Mouse (Mus musculus) urinary bladder, postnatal 25 days (tissue): ENCODE measurements around the gene Gm20696.

ENCODE experiments used
- DNase-seq: peaks from one replicate; pipeline ENCODE4 v3.0.0; 2022; ENCODE audit warnings: low spot score

The Gm20696 gene

GRCm38 (mm10) chr6:99260941-99261736 is 405.5 kb downstream of the Gm20696 start:
- no peak for DNase-seq

- no peak for DNase-seq
Measured at GRCm38 (mm10) chr6:99258346-99258745, 408.3 kb downstream of the Gm20696 start.

GRCm38 (mm10) chr6:99257676-99258075 is 408.9 kb downstream of the Gm20696 start:
- DNase-seq: no peak

- no peak for DNase-seq
Measured at GRCm38 (mm10) chr6:99253331-99253730, 413.3 kb downstream of the Gm20696 start.

GRCm38 (mm10) chr6:99252816-99253215 is 413.8 kb downstream of the Gm20696 start:
- no peak for DNase-seq

- no peak for DNase-seq
Measured at GRCm38 (mm10) chr6:99251924-99252323, 414.7 kb downstream of the Gm20696 start.

- no peak for DNase-seq
Measured at GRCm38 (mm10) chr6:99251222-99251621, 415.4 kb downstream of the Gm20696 start.

- no peak for DNase-seq
Measured at GRCm38 (mm10) chr6:99249496-99250030, 417.0 kb downstream of the Gm20696 start.

- no peak for DNase-seq
Measured at GRCm38 (mm10) chr6:99248396-99248795, 418.2 kb downstream of the Gm20696 start.

GRCm38 (mm10) chr6:99241625-99242395 is 424.8 kb downstream of the Gm20696 start:
- no peak for DNase-seq

GRCm38 (mm10) chr6:99240764-99241163 is 425.8 kb downstream of the Gm20696 start:
- DNase-seq: no peak

- no peak for DNase-seq
Measured at GRCm38 (mm10) chr6:99235588-99235987, 431.0 kb downstream of the Gm20696 start.

GRCm38 (mm10) chr6:99233411-99233810 is 433.2 kb downstream of the Gm20696 start:
- DNase-seq: no peak

GRCm38 (mm10) chr6:99228336-99228870 is 438.2 kb downstream of the Gm20696 start:
- DNase-seq: no peak

- no peak for DNase-seq
Measured at GRCm38 (mm10) chr6:99221147-99221546, 445.4 kb downstream of the Gm20696 start.

GRCm38 (mm10) chr6:99220472-99220871 is 446.1 kb downstream of the Gm20696 start:
- DNase-seq: no peak

- DNase-seq: no peak
Measured at GRCm38 (mm10) chr6:99217846-99218245, 448.8 kb downstream of the Gm20696 start.

GRCm38 (mm10) chr6:99217155-99217554 is 449.4 kb downstream of the Gm20696 start:
- DNase-seq: no peak

- no peak for DNase-seq
Measured at GRCm38 (mm10) chr6:99212461-99212860, 454.1 kb downstream of the Gm20696 start.

- DNase-seq: no peak
Measured at GRCm38 (mm10) chr6:99211663-99212333, 454.8 kb downstream of the Gm20696 start.

GRCm38 (mm10) chr6:99210161-99210560 is 456.4 kb downstream of the Gm20696 start:
- DNase-seq: no peak
